Mouse (Mus musculus) heart, embryonic 13.5 days (tissue): ENCODE measurements around the gene Sprr2e. TPM values are rescaled to one million over a fixed set of nuclear protein-coding genes. Genes with fewer than 3 reads are reported as not detected.

ENCODE experiments used
- ATAC-seq: fragments of 200-750 bp; cut with Nextera tagmentation; 2 replicates; pipeline ENCODE4 v1.8.0; 2017; ENCODE audit warnings: moderate TSS enrichment; ENCODE audit not compliant: insufficient number of reproducible peaks, low FRiP score, low TSS enrichment; ENCODE audit errors: extremely low read depth
- H3K27ac ChIP-seq: fragments of 300-500 bp; sonication (generic); replicated peaks from 2 replicates; pipeline ENCODE4 v1.5.1; 2015; ENCODE audit warnings: moderate library complexity, mild to moderate bottlenecking, inconsistent platforms
- H3K27me3 ChIP-seq: fragments of 300-500 bp; sonication (generic); replicated peaks from 2 replicates; pipeline ENCODE4 v1.6.1; 2015; ENCODE audit warnings: mild to moderate bottlenecking, inconsistent platforms
- H3K36me3 ChIP-seq: fragments of 300-500 bp; sonication (generic); 2 replicates; pipeline ENCODE4 v1.6.1; 2015; ENCODE audit warnings: mild to moderate bottlenecking, inconsistent platforms
- H3K4me1 ChIP-seq: fragments of 300-500 bp; sonication (generic); 2 replicates; pipeline ENCODE4 v1.6.1; 2015; ENCODE audit warnings: inconsistent platforms
- H3K4me2 ChIP-seq: fragments of 300-500 bp; sonication (generic); 2 replicates; pipeline ENCODE4 v1.6.1; 2015; ENCODE audit warnings: inconsistent platforms, mild to moderate bottlenecking, moderate library complexity
- H3K4me3 ChIP-seq: fragments of 300-500 bp; sonication (generic); 2 replicates; pipeline ENCODE4 v1.5.1; 2015; ENCODE audit warnings: moderate library complexity, mild to moderate bottlenecking, inconsistent platforms
- H3K9ac ChIP-seq: fragments of 300-500 bp; sonication (generic); 2 replicates; pipeline ENCODE4 v1.6.1; 2015; ENCODE audit warnings: inconsistent platforms, mild to moderate bottlenecking, moderate library complexity
- H3K9me3 ChIP-seq: fragments of 300-500 bp; sonication (generic); 2 replicates; pipeline ENCODE4 v1.6.1; 2016; ENCODE audit warnings: inconsistent platforms
- WGBS: fragments of 180-500 bp; shearing (Covaris S2); methylation state at CpG from one replicate; pipeline ENCODE4 v1.1.7; 2015; ENCODE audit warnings: mixed read lengths; 5-methylcytosine and 5-hydroxymethylcytosine counted together
- polyA plus RNA-seq: library from polyadenylated mRNA; unstranded; fragments of >200 nt; fragmentation: Nextera tagmentation; extraction: Ambion mirVana; gene quantifications from 2 replicates; pipeline ENCODE4 v1.2.1, GENCODE M21; 2015

The Sprr2e gene
- not detected in 2 replicates for polyA plus RNA-seq

- Histone ChIP-seq H3K9me3 (no peaks in the 10 kb centered on the region), H3K27me3 (no peaks in the 10 kb centered on the region), H3K36me3 (no peaks in the 10 kb centered on the region), H3K9ac (no peak within 1 kb of the TSS), H3K4me2 (no peak within 1 kb of the TSS), H3K4me3 (no peak within 1 kb of the TSS), H3K27ac (no peak within 1 kb of the TSS), H3K4me1 (no peaks in the 10 kb centered on the region)
- WGBS: 77% methylated on average over 2 of the region's 2 CpGs
- ATAC-seq: no peak
These were observed at the start of gene Sprr2e for GRCm38 (mm10) chr3:92351843-92352242. Sprr2e (plus strand) TSS chr3:92352143.

- Histone ChIP-seq H3K27me3 (no peaks in the 10 kb centered on the region), H3K9me3 (no peaks in the 10 kb centered on the region), H3K4me1 (no peaks in the 10 kb centered on the region), H3K4me3 (no peak overlapping the region), H3K9ac (no peak overlapping the region), H3K27ac (no peak overlapping the region), H3K4me2 (no peak overlapping the region), H3K36me3 (no peaks in the 10 kb centered on the region)
- WGBS: 64% methylated on average over 1 of the region's 1 CpGs
- no peak for ATAC-seq
These were observed 44.5 kb upstream of the Sprr2e start for GRCm38 (mm10) chr3:92307406-92307805.

GRCm38 (mm10) chr3:92316320-92316719, 35.6 kb upstream of the Sprr2e start, which contains the start of gene Sprr2b:
Sprr2b (plus strand) TSS chr3:92316620.
- no peak within 1 kb of the TSS for H3K4me2 ChIP-seq
- H3K4me3 ChIP-seq: no peak within 1 kb of the TSS
- 72% methylated on average over 2 of the region's 2 CpGs for WGBS
- no peaks in the 10 kb centered on the region for H3K27me3 ChIP-seq
- ATAC-seq: no peak
- no peak within 1 kb of the TSS for H3K27ac ChIP-seq
- H3K4me1 ChIP-seq: no peaks in the 10 kb centered on the region
- no peaks in the 10 kb centered on the region for H3K9me3 ChIP-seq
- H3K9ac ChIP-seq: no peak within 1 kb of the TSS
- no peaks in the 10 kb centered on the region for H3K36me3 ChIP-seq

GRCm38 (mm10) chr3:92317384-92317783, 34.6 kb upstream of the Sprr2e start:
- WGBS: 76% methylated on average over 2 of the region's 2 CpGs
- H3K9me3 ChIP-seq: no peaks in the 10 kb centered on the region
- H3K27me3 ChIP-seq: no peaks in the 10 kb centered on the region
- no peak overlapping the region for H3K4me2 ChIP-seq
- H3K4me3 ChIP-seq: no peak overlapping the region
- H3K9ac ChIP-seq: no peak overlapping the region
- no peak for ATAC-seq
- H3K27ac ChIP-seq: no peak overlapping the region
- H3K36me3 ChIP-seq: no peaks in the 10 kb centered on the region
- no peaks in the 10 kb centered on the region for H3K4me1 ChIP-seq

- H3K36me3 ChIP-seq: no peaks in the 10 kb centered on the region
- no peak for ATAC-seq
- H3K4me2 ChIP-seq: no peak overlapping the region
- no peaks in the 10 kb centered on the region for H3K9me3 ChIP-seq
- H3K9ac ChIP-seq: no peak overlapping the region
- H3K27ac ChIP-seq: no peak overlapping the region
- no peaks in the 10 kb centered on the region for H3K4me1 ChIP-seq
- no peaks in the 10 kb centered on the region for H3K27me3 ChIP-seq
- H3K4me3 ChIP-seq: no peak overlapping the region
- WGBS: 76% methylated on average over 1 of the region's 1 CpGs
These were observed 15.7 kb upstream of the Sprr2e start for GRCm38 (mm10) chr3:92336278-92336677.

- H3K4me1 ChIP-seq: no peaks in the 10 kb centered on the region
- no peak within 1 kb of the TSS for H3K4me3 ChIP-seq
- 83% methylated on average over 5 of the region's 5 CpGs for WGBS
- H3K36me3 ChIP-seq: no peaks in the 10 kb centered on the region
- H3K27ac ChIP-seq: no peak within 1 kb of the TSS
- ATAC-seq: no peak
- no peak within 1 kb of the TSS for H3K4me2 ChIP-seq
- H3K27me3 ChIP-seq: no peaks in the 10 kb centered on the region
- no peak within 1 kb of the TSS for H3K9ac ChIP-seq
- no peaks in the 10 kb centered on the region for H3K9me3 ChIP-seq
These were observed 13.1 kb upstream of the Sprr2e start, which contains the start of gene Sprr2d for GRCm38 (mm10) chr3:92338840-92339239. Sprr2d (plus strand) TSS chr3:92339140.

- no peak overlapping the region for H3K4me2 ChIP-seq
- H3K9me3 ChIP-seq: no peaks in the 10 kb centered on the region; the same call in 1 of the 2 replicates
These were observed 9.7 kb downstream of the Sprr2e start for GRCm38 (mm10) chr3:92361619-92362018.

GRCm38 (mm10) chr3:92364887-92365286, 12.9 kb downstream of the Sprr2e start, which contains the start of gene Sprr2f:
Sprr2f (plus strand) TSS chr3:92365187.
- Histone ChIP-seq H3K9me3 (no peaks in the 10 kb centered on the region), H3K4me1 (no peaks in the 10 kb centered on the region), H3K9ac (no peak within 1 kb of the TSS), H3K4me3 (no peak within 1 kb of the TSS), H3K4me2 (no peak within 1 kb of the TSS), H3K27me3 (no peaks in the 10 kb centered on the region), H3K36me3 (no peaks in the 10 kb centered on the region), H3K27ac (no peak within 1 kb of the TSS)
- 50% methylated on average over 3 of the region's 3 CpGs for WGBS
- ATAC-seq: no peak

More at GRCm38 (mm10) chr3:92361619-92362018, 9.7 kb downstream of the Sprr2e start:
- Histone ChIP-seq H3K4me3 (no peak overlapping the region), H3K9ac (no peak overlapping the region), H3K36me3 (no peaks in the 10 kb centered on the region), H3K27me3 (no peaks in the 10 kb centered on the region), H3K4me1 (no peaks in the 10 kb centered on the region), H3K27ac (no peak overlapping the region)
- ATAC-seq: no peak

GRCm38 (mm10) chr3:92373613-92374012, 21.7 kb downstream of the Sprr2e start:
- no peak for ATAC-seq
- WGBS: 69% methylated on average over 2 of the region's 2 CpGs
- Histone ChIP-seq H3K27ac (no peak overlapping the region), H3K9me3 (no peaks in the 10 kb centered on the region), H3K4me1 (no peaks in the 10 kb centered on the region), H3K4me2 (no peak overlapping the region), H3K36me3 (no peaks in the 10 kb centered on the region), H3K27me3 (no peaks in the 10 kb centered on the region), H3K9ac (no peak overlapping the region), H3K4me3 (no peak overlapping the region)

GRCm38 (mm10) chr3:92385385-92385784, 33.4 kb downstream of the Sprr2e start, which contains the start of gene Sprr2h:
Sprr2h (plus strand) TSS chr3:92385685.
- 64% methylated on average over 1 of the region's 1 CpGs for WGBS
- Histone ChIP-seq H3K36me3 (no peaks in the 10 kb centered on the region), H3K4me1 (no peaks in the 10 kb centered on the region), H3K27ac (no peak within 1 kb of the TSS), H3K4me3 (no peak within 1 kb of the TSS), H3K9ac (no peak within 1 kb of the TSS), H3K27me3 (no peaks in the 10 kb centered on the region), H3K9me3 (no peaks in the 10 kb centered on the region), H3K4me2 (no peak within 1 kb of the TSS)
- no peak for ATAC-seq

GRCm38 (mm10) chr3:92394301-92394700, 42.4 kb downstream of the Sprr2e start:
- no peaks in the 10 kb centered on the region for H3K9me3 ChIP-seq
- ATAC-seq: no peak
- H3K27me3 ChIP-seq: no peaks in the 10 kb centered on the region
- no peak overlapping the region for H3K27ac ChIP-seq
- H3K4me1 ChIP-seq: no peaks in the 10 kb centered on the region
- no peaks in the 10 kb centered on the region for H3K36me3 ChIP-seq
- no peak overlapping the region for H3K4me2 ChIP-seq
- no peak overlapping the region for H3K4me3 ChIP-seq
- no peak overlapping the region for H3K9ac ChIP-seq
- WGBS: 49% methylated on average over 1 of the region's 1 CpGs
